Mouse (Mus musculus) kidney, adult 2 months (tissue): ENCODE measurements at regions not wholly inside any gene's neighbourhood (a gene's known extent, or its start where the extent isn't known, plus 50 kb on each side); places are given as distances from the start of the nearest gene placed in this dataset.
A peak's percentile ranks its signal among the peaks of the same experiment; 100 is the strongest.

ENCODE experiments used
- DNase-seq: peaks from one replicate; pipeline ENCODE4 v3.0.0; 2021
- H3K27ac ChIP-seq: fragments of 200-500 bp; 2 replicates; pipeline ENCODE4 v1.5.1; 2012; ENCODE audit warnings: low read depth, low read length, control low read depth, inconsistent platforms; ENCODE audit not compliant: insufficient read depth
- H3K27me3 ChIP-seq: fragments of 200-500 bp; replicated peaks from 2 replicates; pipeline ENCODE4 v1.6.1; 2012; ENCODE audit warnings: mild to moderate bottlenecking, moderate library complexity, low read length, inconsistent platforms; ENCODE audit not compliant: control insufficient read depth, insufficient read depth
- H3K36me3 ChIP-seq: fragments of 200-500 bp; 2 replicates; pipeline ENCODE4 v1.6.1; 2012; ENCODE audit warnings: mild to moderate bottlenecking, moderate library complexity, low read length, inconsistent platforms; ENCODE audit not compliant: control insufficient read depth, insufficient read depth
- H3K4me1 ChIP-seq: fragments of 200-500 bp; 2 replicates; pipeline ENCODE4 v1.6.1; 2011; ENCODE audit warnings: low read length; ENCODE audit not compliant: control insufficient read depth, insufficient read depth
- H3K4me3 ChIP-seq: fragments of 200-500 bp; 2 replicates; pipeline ENCODE4 v1.5.1; 2011; ENCODE audit warnings: mild to moderate bottlenecking, low read depth, low read length, control low read depth; ENCODE audit not compliant: insufficient read depth
- CTCF ChIP-seq: fragments of 200-500 bp; conservative IDR thresholded peaks from 2 replicates; pipeline ENCODE4 v1.5.1; 2011; ENCODE audit warnings: low read depth, mild to moderate bottlenecking, control low read depth, low read length, moderate library complexity, mixed read lengths; ENCODE audit not compliant: insufficient read depth, insufficient read length
- POLR2A ChIP-seq: fragments of 200-500 bp; IDR thresholded peaks from one replicate; pipeline ENCODE4 v1.6.1; 2011; ENCODE audit warnings: low read depth, low read length, control low read depth
- WGBS: fragments of 180-500 bp; shearing (Covaris S2); methylation state at CpG from one replicate; pipeline ENCODE4 v1.1.7; 2018; 5-methylcytosine and 5-hydroxymethylcytosine counted together

DNA sequence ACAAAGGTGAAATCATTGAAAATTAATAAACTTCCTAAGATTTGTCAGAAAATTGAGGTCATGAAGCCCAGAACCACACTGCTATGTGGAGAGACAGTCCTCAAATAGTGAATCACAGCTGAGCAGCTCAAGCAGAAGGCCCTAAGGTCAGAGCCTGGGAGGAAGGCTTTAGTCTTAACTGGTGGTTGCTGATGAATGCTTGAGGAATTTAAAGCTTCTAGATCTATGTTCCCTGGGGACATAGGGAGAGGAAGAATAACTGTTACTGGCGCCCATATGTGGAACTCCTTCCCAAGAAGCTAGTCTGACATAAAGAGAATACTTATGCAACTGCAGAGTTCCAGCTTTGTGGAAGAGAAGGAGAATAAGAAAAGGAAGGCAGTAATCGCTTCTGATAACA is 919.5 kb downstream of the D3Ertd751e start:
- H3K4me3 ChIP-seq: no peak overlapping the region
- 70% methylated on average over 2 of the region's 2 CpGs for WGBS
- no peaks in the 10 kb centered on the region for H3K27me3 ChIP-seq
- H3K27ac ChIP-seq: no peak overlapping the region
- no peaks in the 10 kb centered on the region for H3K36me3 ChIP-seq
- H3K4me1 ChIP-seq: no peaks in the 10 kb centered on the region
- DNase-seq: no peak
- TF ChIP-seq POLR2A (no peak), CTCF (no peak)

DNA sequence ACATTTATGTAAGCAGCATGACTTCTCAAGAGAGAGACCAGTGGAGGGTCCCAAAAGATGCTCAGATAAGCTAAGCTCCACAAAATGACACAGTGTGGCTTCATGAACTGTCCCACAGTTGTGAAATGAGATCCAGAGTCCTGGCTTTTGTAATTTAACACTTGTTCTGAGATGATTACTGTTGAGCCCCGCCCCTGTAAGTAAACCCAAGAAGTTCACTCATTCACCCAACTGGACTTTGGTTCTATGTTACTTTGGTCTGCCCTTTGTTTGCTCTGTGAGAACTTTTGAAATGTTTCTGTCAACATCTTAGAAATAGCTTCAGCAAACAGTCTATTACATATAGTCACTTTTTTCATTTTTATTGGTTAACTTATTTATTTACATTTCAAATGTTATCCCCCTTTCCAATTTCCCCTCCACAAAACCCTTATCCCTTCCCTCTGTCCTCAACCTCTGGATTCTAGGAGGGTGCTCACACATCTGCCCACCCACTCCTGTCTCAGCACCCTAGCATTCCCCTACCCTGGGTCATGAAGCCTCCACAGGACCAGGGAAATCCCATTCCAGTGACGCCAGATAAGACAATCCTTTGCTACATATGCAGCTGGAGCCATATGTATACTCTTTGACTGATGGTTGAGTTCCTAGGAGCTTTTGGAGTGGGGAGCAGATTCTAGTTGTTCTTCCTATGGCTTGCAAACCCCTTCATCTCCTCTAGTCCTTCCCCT is 934.4 kb downstream of the D3Ertd751e start:
- Histone ChIP-seq H3K4me3 (no peak overlapping the region), H3K27me3 (no peaks in the 10 kb centered on the region), H3K36me3 (no peaks in the 10 kb centered on the region), H3K4me1 (no peaks in the 10 kb centered on the region), H3K27ac (no peak overlapping the region)
- 75% methylated on average over 2 of the region's 2 CpGs for WGBS
- DNase-seq: peak; percentile 63
- TF ChIP-seq POLR2A (no peak), CTCF (no peak)

- DNase-seq: no peak
- no peaks in the 10 kb centered on the region for H3K4me1 ChIP-seq
- 72% methylated on average over 2 of the region's 2 CpGs for WGBS
- H3K27ac ChIP-seq: no peak overlapping the region
- no peaks in the 10 kb centered on the region for H3K27me3 ChIP-seq
- no peak overlapping the region for H3K4me3 ChIP-seq
- H3K36me3 ChIP-seq: no peaks in the 10 kb centered on the region
- TF ChIP-seq CTCF (no peak), POLR2A (no peak)
These were observed 952.3 kb downstream of the D3Ertd751e start for GRCm38 (mm10) chr3:42694726-42695125.

GRCm38 (mm10) chr3:42738910-42739309 is 996.5 kb downstream of the D3Ertd751e start:
- Histone ChIP-seq H3K4me3 (no peak overlapping the region), H3K27ac (no peak overlapping the region), H3K27me3 (no peaks in the 10 kb centered on the region), H3K36me3 (no peaks in the 10 kb centered on the region), H3K4me1 (no peaks in the 10 kb centered on the region)
- DNase-seq: no peak
- 15% methylated on average over 1 of the region's 1 CpGs for WGBS
- TF ChIP-seq POLR2A: no peak
- no peak for TF ChIP-seq CTCF

GRCm38 (mm10) chr3:42753130-42753529 is 1010.7 kb downstream of the D3Ertd751e start:
- Histone ChIP-seq H3K27ac (no peak overlapping the region), H3K36me3 (no peaks in the 10 kb centered on the region), H3K4me1 (no peaks in the 10 kb centered on the region), H3K4me3 (no peak overlapping the region), H3K27me3 (no peaks in the 10 kb centered on the region)
- 71% methylated on average over 4 of the region's 4 CpGs for WGBS
- no peak for DNase-seq
- TF ChIP-seq CTCF (no peak), POLR2A (no peak)

DNA sequence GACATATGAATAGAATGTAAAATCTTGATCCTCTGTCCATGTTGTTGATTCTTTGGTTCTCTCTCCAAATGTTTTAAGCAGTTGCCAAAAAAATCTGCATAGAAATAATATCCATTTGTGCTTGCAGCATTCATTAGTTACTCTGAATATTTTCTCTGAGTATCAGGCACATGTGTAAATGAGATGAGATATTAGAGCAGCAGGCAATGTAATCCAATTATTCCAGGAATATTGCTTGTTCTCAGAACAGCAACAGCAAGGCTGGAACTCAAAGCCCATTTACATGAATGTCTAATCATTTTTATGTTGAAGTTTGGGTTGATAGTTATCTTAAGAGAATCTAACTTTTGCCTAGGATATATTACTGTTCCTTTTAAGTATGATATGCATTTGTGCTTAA is 1014.9 kb downstream of the D3Ertd751e start:
- H3K27ac ChIP-seq: no peak overlapping the region
- no peaks in the 10 kb centered on the region for H3K36me3 ChIP-seq
- H3K27me3 ChIP-seq: no peaks in the 10 kb centered on the region
- H3K4me3 ChIP-seq: no peak overlapping the region
- DNase-seq: no peak
- TF ChIP-seq POLR2A: no peak
- no peak for TF ChIP-seq CTCF
- H3K4me1 ChIP-seq: no peaks in the 10 kb centered on the region

DNA sequence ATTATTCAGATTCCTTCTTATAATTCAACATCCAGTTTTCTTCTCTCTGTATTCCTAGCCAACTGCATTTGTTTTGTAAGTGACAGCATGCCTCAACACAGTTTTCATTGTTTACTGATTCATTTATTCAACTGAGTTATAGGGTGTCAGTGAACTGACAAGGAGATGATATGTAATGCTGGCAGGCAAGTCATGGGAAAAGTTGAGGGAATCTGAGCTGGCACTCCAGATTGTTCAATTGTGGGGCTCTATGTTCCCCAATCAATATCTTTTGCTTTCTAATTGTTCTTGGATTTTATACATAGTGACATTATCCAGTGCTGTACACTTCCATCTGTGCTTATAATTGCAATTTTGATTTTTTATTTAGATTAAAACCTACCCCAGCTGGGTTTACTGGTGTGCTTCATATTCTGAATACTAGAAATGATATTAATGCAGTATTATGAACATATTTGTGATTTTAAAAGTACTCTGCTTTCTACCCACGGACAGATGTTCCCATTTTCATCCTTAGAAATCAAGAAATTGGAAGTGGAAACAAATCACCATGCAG is 1015.5 kb downstream of the D3Ertd751e start:
- Histone ChIP-seq H3K4me3 (no peak overlapping the region), H3K27me3 (no peaks in the 10 kb centered on the region), H3K4me1 (no peaks in the 10 kb centered on the region), H3K36me3 (no peaks in the 10 kb centered on the region), H3K27ac (no peak overlapping the region)
- DNase-seq: no peak
- TF ChIP-seq POLR2A (no peak), CTCF (no peak)
- 44% methylated on average over 1 of the region's 1 CpGs for WGBS
